Mouse (Mus musculus): ENCODE data around the gene Sp2. TPM values are rescaled to one million over a fixed set of nuclear protein-coding genes. Genes with fewer than 3 reads are reported as not detected.
A peak's percentile ranks its signal among the peaks of the same experiment; 100 is the strongest.

The Sp2 gene
- total and polyA plus RNA-seq, 3 experiments: 1.1 to 21.0 (median 2.8) TPM

DNA sequence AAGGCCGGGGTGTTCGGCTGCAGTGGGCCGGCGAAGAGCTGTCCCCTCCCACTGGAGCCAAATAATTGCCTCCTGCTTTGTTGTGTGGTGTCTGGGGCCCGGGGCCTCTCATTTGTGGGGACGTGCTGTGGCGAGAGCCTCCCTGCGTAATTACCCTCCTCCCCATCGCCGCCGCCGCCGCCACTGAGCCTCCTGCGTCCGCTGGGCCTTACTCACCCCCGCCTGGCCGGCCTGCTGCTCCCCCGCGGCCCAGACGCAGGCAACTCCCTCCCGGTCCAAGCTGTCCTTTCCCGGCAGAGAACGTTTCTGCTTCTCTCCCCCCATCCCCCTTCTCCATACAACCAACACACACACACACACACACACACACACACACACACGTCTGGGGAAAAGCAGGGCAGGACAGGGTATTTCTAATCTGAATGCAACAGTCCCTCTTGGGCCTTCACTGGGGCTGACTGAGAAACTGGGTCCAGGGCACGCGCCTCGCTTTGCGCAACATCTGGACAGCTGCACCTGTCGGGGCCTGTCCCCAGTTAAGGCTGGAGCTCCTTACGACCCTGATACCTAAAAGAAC, 14.7 kb upstream of the Sp2 start:
- Histone ChIP-seq H3K27me3 (replicated peaks) (no peaks in the 10 kb centered on the region), H3K4me2 (ENCODE audit: insufficient read depth, low read depth, poor library complexity, severe bottlenecking) (peak overlapping the region; percentile 72), H3K27ac (ENCODE audit: insufficient read depth, low read depth) (peak overlapping the region; percentile 96), H3K9ac (ENCODE audit: insufficient read depth, low read depth) (peak overlapping the region; percentile 91), H3K4me1 (ENCODE audit: control insufficient read depth in 1 of 2, insufficient read depth in 2 of 2) (peaks cover 40 to 90% of the 10 kb centered on the region in 2 experiments), H3K36me3 (replicated peaks in 1 of 2; ENCODE audit: control insufficient read depth in 1 of 2, insufficient read depth in 1 of 2, low read length in 1 of 2) (no peaks in the 10 kb centered on the region), H3K9me3 (replicated peaks; ENCODE audit: low read length) (no peaks in the 10 kb centered on the region), H3K4me3 (replicated peaks in 1 of 3; ENCODE audit: low read depth in 2 of 3, low read length in 2 of 3, poor library complexity in 1 of 3) (peak overlapping the region; percentile 58 to 64 (median 60)), H3K79me2 (replicated peaks; ENCODE audit: control insufficient read depth, extremely low read depth, insufficient read depth, poor library complexity, severe bottlenecking) (no peaks in the 10 kb centered on the region)
- in situ Hi-C loops (cut with MboI; ENCODE audit: low pct_ligation_motif_present, low pct_unique_long_range_greater_than_20kb, low sequenced_read_pairs) (no loop called here), dilution Hi-C loops (cut with MboI; ENCODE audit: extremely low pct_ligation_motif_present, extremely low pct_unique_long_range_greater_than_20kb, low sequenced_read_pairs) (no loop called here)
- peak; percentile 85 for DNase-seq (ENCODE audit: extremely low read depth)
- TF ChIP-seq MAZ (IDR thresholded peaks at IDR 0.05; ENCODE audit: low read depth, low read length) (peak; percentile 97), POLR2AphosphoS2 (IDR thresholded peaks at IDR 0.05; ENCODE audit: low read depth, low read length) (peak; percentile 41; the same call in 1 of the 2 replicates), TCF12 (IDR thresholded peaks at IDR 0.05; ENCODE audit: low read depth, low read length) (peak; percentile 97), MAX (IDR thresholded peaks at IDR 0.05; ENCODE audit: low read length) (peak; percentile 79), MYC (IDR thresholded peaks at IDR 0.05; ENCODE audit: low read depth, low read length) (peak; percentile 84), ZC3H11A (IDR thresholded peaks at IDR 0.05; ENCODE audit: low read depth, low read length) (no peak), BHLHE40 (IDR thresholded peaks at IDR 0.05; ENCODE audit: low read depth, low read length) (peak; percentile 95), KAT2A (IDR thresholded peaks at IDR 0.05; ENCODE audit: insufficient replicate concordance, low read length) (no peak), JUN (IDR thresholded peaks at IDR 0.05; ENCODE audit: insufficient read depth, low read depth, low read length) (no peak), JUND (conservative IDR thresholded peaks at IDR 0.05; ENCODE audit: low read depth, low read length) (no peak), RCOR1 (conservative IDR thresholded peaks at IDR 0.05; ENCODE audit: low read depth, low read length) (peak; percentile 94; the same call in 1 of the 2 replicates), ELF1 (IDR thresholded peaks at IDR 0.05; ENCODE audit: low read depth, low read length) (no peak; the same call in 1 of the 2 replicates), HCFC1 (IDR thresholded peaks at IDR 0.05; ENCODE audit: low read depth, low read length) (peak; percentile 53), POLR2A (IDR thresholded peaks at IDR 0.05; ENCODE audit: low read depth, low read length) (peak; percentile 70), UBTF (IDR thresholded peaks at IDR 0.05; ENCODE audit: low read depth, low read length) (peak; percentile 94), MEF2A (IDR thresholded peaks at IDR 0.05; ENCODE audit: borderline replicate concordance, low read depth, low read length) (peak; percentile 90), ZKSCAN1 (IDR thresholded peaks at IDR 0.05; ENCODE audit: borderline replicate concordance, low read depth, low read length) (no peak), TBP (conservative IDR thresholded peaks at IDR 0.05; ENCODE audit: low read depth, low read length) (0 out of 2 replicates have a peak, but pooled peaks have one; percentile 11), E2F4 (IDR thresholded peaks at IDR 0.05; ENCODE audit: insufficient replicate concordance, low read depth, low read length) (no peak), CHD2 (IDR thresholded peaks at IDR 0.05; ENCODE audit: low read length) (peak; percentile 94), NELFE (IDR thresholded peaks at IDR 0.05; ENCODE audit: low read depth, low read length) (peak; percentile 70), NRF1 (IDR thresholded peaks at IDR 0.05; ENCODE audit: low read depth, low read length) (peak; percentile 68), SIN3A (IDR thresholded peaks at IDR 0.05; ENCODE audit: low read length) (peak; percentile 93), GABPA (IDR thresholded peaks at IDR 0.05; ENCODE audit: insufficient replicate concordance, low read depth, low read length) (no peak), ZNF384 (IDR thresholded peaks at IDR 0.05; ENCODE audit: low read depth, low read length) (no peak; the same call in 1 of the 2 replicates), CTCF (conservative IDR thresholded peaks at IDR 0.05 in 1 of 2, IDR thresholded peaks at IDR 0.05 in 1 of 2; ENCODE audit: low read depth in 2 of 2, low read length in 2 of 2) (no peak), MAFK (IDR thresholded peaks at IDR 0.05; ENCODE audit: insufficient replicate concordance, low read length) (no peak), USF2 (conservative IDR thresholded peaks at IDR 0.05; ENCODE audit: low read depth, low read length) (no peak), CHD1 (IDR thresholded peaks at IDR 0.05; ENCODE audit: low read depth, low read length) (no peak), SMC3 (IDR thresholded peaks at IDR 0.05; ENCODE audit: low read depth, low read length) (no peak; the same call in 1 of the 2 replicates), ZMIZ1 (IDR thresholded peaks at IDR 0.05; ENCODE audit: low read depth, low read length) (peak; percentile 54; the same call in 1 of the 2 replicates), USF1 (IDR thresholded peaks at IDR 0.05; ENCODE audit: low read depth, low read length) (no peak), MXI1 (IDR thresholded peaks at IDR 0.05; ENCODE audit: low read depth, low read length) (peak; percentile 61; the same call in 1 of the 2 replicates), IRF4 (IDR thresholded peaks at IDR 0.05; ENCODE audit: low read depth, low read length) (peak; percentile 88), PAX5 (IDR thresholded peaks at IDR 0.05; ENCODE audit: low read length) (no peak), EP300 (IDR thresholded peaks at IDR 0.05; ENCODE audit: low read length) (peak; percentile 76), RAD21 (IDR thresholded peaks at IDR 0.05; ENCODE audit: low read depth, low read length) (no peak; the same call in 1 of the 2 replicates), ETS1 (conservative IDR thresholded peaks at IDR 0.05; ENCODE audit: low read depth, low read length) (peak; percentile 91)

Data from CH12.LX (cell line).